Mouse (Mus musculus) spleen, postnatal 36 days (tissue): Measurements from ENCODE around the gene N4bp3.
A peak's percentile ranks its signal among the peaks of the same experiment; 100 is the strongest.
"Not testable (repeated sequence)": the region's sequence is repeated elsewhere in the genome, so short reads cannot be mapped to it uniquely, and the experiment has no call there.

Experiments used
- DNase-seq, 2 experiments: peaks; one replicate each; pipeline ENCODE4 v3.0.0; 2022; ENCODE audit warnings: low spot score in 2 of 2, mixed read lengths in 1 of 2

Gene N4bp3

DNA sequence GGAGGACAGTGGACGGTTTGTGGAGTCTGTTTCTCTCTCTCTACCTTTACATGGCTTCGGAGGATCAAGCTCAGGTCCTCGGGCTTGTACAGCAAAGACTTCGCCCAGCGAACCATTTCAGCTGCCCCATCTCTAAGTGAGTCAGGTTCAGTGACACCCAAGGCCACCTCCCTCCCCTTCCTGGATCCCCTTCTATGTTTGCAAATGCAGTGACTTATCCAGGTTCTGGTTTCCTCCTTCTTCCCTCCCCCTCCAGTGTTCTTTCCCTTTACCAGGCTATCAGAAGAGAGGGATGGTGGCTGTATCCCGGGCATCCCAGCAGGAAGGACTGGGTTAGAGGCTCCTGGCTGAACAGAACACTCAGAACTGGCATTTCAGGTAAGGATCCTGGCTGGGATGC, 3.1 kb upstream of the N4bp3 start:
- no peak for DNase-seq

DNA sequence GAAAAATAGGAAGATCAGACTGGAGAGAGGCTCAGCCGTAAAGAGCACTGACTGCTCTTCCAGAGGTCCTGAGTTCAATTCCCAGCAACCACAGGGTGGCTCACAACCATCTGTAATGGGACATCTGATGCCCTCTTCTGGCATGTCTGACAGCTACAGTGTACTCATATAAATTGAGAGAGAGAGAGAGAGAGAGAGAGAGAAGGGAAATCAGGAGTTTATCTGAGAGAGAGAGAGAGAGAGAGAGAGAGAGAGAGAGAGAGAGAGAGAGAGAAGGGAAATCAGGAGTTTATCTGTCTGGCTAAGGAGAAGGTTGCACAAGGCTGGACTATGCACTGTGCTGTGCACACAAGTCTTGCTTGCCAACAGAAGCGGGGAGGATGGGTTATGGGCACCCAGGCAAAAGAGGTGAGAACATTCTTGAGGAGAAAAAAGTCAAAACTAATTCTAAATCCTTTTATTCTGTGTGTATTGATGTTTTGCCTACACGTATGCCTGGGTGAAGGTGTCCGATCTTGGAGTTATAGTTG, 2.3 kb upstream of the N4bp3 start:
- no peak for DNase-seq

DNA sequence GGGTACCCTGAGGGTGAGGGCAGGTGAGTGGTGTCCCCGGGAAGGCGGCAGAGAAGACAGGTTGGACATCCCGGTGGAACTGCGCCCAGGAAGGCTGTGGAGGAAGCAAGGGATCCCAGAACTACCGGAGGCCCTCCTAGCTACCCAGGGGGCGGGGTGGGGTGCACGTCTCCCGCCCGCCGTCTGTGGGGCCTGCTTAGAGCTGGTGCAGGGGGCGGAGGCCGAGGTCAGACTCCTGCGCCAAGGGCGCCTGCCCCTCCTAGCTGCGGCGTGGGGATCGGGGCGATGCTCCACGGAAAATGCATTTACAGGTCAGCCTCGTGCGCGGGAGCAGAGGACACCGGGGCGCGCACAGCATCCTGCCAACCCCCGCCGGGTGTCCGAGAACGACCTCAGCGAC, 381 bp downstream of the N4bp3 start:
- DNase-seq = peak in 1 of 2 experiments; percentile 33

DNA sequence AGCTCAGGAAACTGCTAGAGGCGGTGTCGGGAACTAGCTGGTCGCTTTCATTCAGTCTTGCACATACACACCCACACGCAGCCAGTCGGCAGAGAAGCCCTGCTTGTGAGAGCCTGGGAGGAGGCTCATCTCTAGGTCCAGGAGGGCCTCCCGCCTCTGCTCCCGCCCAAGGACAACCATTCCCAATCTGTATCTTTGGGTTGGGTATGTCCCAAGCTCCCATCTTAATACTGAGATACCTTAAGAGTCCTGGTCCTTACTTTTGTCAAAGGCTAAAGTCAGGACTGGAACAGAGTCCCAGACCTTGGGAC, 798 bp downstream of the N4bp3 start:
- DNase-seq = no peak

DNA sequence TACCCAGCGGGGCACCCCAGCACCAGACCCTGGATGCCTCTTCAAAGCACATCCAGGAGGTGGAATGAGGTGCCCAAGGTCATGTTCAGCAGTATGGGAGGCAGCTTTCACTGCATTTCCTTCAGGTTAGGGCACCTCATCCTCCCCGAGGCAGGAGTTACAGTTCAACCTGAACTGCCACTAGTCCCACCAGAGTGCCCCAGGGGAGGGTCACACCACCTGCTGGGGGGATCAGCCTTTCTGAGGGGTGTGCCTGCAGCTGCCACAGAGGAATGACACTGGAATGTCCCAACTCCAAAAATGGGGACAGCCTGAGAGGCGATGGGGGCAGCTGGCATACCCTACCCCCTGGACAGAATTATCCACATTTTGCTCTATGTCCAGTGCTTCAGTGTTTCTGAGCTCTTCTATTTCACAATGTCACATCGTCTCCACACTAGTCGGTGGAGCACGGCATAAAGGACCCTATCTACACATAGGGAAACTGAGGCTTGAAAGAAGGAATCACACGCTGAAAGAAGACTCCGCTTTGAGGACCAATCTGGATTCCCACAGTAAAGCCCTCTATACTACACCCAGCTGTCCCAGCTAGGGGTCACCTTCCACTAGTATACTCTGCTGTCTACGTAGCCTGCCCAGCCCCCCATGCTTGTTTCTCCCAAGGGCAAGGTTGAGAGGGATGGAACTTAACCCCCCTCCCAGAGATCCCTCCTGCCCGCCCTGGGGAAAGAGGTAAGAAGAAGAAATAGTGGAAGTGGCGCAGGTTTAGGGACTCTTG, 1.3 kb downstream of the N4bp3 start:
- no peak for DNase-seq

DNA sequence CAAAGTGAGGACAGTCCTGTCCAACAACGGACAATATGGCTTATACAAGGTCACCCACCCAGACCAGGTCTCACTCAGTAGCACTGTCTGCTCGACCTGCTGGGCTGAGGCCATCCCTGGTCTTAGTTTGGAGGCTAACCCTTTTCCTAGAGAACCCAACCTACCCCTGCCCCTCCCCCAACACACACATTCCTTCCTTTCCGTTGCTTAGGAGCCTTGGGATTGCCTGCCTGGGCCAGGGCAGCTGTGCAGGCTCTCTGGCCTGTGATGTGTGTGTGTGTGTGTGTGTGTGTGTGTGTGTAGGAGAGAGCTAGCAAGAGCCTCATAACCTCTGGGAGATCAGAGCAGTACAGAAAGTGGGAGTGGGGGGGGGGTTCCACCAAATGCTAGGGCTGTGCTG, 2.1 kb downstream of the N4bp3 start:
- DNase-seq = no peak

DNA sequence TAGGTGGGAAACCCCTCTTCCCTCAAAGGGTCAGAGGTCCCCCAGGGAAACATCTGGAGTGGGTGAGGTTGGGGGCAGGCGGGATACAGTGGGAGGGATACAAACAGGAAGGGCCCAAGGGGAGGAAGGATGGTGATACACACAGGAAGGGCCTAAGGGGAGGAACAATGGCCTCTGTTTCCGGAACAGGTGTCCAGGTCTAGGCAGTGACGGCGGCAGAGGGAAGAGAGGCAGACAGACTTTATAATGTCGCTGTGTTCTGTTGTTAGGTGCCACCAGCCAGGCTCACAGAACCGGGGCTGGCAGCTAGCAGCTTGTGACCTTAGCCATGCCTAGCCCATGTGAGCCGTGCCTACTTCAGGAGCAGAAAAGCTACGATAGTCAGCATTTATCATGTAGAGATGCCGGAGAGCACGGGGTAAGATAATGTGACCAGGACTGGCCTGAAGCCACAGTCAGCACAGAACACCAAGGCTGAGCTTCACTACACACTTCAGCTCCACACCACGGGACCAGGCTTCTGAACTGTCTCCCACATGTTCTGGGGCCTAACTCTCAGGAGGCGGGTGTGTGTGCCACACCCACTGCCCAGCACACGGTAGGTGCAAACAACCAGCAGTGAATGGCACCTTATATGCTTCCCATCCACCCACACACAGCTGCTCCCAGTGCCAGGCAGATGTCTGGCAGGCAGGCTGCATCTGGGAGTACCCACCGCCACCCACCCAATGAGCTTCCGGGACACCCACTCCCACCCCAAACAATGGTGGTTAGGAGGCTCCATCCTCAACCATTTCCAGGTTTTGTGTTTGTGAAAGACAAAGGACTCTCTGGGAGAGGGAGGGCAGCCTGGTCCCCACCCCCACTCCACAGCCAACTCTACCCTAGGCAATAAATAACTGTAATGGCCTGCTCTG, 3.6 kb downstream of the N4bp3 start:
- peak; percentile 37 to 41 for DNase-seq

DNA sequence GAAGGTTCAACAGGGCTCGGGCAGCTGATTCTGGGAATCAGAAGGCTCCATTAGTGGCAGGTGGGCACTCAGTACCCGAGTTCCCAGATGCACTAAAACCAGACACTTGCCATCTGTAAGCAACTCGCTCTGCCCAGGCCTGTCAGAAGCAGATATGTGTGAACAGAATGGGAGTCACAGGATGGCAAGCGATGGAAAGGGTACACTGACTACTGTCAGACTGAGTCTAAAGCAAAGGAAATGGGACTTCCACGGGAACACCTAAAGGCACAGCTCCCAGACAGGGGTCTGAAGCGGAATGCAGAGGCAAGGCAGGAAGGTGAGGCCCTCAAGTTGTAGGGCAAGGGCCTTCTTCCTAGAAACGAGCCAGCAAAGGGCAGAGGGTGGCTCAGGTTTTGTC, 4.4 kb downstream of the N4bp3 start:
- DNase-seq = no peak

DNA sequence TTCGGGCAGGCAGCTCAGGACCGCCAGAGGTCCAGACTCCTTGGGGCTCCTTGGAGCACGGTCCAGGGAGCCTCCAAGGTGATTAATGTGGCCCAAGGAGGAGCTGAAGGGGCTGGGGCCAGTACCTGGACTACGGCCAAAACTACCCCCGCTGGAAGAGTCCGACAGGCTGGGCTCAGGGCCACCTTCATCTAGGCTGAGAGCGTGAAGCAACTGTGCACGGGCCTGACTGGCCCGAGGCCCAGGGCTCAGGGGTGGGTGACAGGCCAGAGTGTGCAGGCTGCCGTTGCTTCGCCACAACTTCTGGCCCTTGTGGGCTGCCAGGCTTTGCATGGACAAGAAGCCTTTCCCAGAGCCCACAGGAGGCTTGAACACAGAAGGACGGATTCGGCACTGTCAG, 5.3 kb downstream of the N4bp3 start:
- DNase-seq = no peak

DNA sequence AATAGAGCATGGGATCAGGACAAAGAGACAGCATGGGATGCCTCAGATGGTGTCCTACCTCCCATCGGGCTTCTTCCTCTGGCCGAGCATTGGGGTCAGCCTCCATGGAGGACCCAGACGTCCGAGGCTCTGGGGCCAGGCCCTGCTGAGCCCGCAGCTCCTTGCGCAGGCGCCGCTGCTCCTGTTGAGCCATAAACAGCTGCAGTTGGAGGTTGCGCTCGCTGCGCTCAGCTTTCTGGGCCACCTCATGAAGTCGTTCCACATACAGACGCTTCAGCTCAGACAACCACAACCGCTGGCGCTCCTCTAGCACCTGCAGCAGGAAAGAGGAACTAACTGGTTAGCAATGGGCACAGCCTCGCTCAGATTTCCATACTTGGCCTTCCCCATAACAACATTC, 6.4 kb downstream of the N4bp3 start:
- peak; percentile 87 for DNase-seq

DNA sequence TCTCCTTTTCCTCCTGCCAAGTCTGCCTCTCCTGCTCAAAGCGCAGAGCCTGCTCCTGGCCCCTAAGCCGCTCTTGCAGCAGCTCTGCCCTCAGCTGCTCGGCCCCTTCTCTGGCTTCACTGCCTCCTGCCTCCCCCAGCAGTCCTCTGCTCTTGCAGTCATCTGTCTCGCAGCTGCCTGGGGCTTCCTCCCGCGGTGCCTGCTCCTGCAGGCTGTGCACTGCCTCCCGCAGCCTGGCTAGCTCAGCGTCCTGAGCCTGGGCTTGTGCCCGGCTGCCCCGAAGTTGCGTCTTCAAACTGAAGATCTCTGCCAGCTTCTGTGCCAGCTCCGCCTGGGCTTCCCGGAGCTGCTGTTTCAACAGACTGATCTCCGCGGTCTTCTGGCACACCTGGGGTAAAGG, 6.9 kb downstream of the N4bp3 start:
- DNase-seq = peak; percentile 41 to 48

DNA sequence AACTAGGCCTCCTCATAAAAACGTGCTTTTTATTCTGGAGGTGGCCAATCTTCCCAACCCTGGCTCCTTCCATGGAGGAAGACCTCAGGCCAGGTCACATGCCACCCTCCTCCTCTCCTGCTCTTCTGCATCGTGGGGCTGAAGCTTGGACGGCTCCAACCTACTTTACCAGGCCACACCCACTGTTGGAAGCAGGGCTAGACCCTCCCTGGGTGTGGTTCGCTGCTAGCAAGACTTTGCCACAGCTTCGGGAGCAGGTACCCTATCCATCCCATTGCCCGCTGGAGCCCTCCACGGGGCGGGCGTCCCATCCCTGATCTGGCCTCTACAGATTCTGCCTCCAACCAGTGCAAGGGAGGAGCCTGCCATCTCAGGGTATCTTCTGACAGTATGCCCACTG, 7.4 kb downstream of the N4bp3 start:
- DNase-seq = no peak

DNA sequence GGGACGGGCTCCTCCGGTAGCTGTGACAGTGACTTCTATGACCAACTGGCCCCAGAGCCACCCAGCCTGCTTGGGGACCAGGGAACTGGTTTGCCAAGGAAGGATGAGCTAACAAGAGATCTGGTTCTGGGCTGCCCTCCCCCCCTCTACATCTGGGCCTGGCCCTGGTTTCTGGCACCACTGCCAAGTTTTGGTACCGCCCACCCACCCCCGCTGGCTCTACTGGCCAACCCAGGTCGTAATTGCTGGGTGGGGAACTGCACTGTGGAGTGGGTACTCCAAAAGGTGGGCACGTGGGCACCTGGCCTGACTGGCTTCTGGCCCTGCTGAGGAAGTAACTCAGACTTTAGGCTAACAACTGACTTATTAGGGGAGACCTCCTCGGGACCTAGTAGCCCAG, 9.9 kb downstream of the N4bp3 start:
- DNase-seq = no peak

DNA sequence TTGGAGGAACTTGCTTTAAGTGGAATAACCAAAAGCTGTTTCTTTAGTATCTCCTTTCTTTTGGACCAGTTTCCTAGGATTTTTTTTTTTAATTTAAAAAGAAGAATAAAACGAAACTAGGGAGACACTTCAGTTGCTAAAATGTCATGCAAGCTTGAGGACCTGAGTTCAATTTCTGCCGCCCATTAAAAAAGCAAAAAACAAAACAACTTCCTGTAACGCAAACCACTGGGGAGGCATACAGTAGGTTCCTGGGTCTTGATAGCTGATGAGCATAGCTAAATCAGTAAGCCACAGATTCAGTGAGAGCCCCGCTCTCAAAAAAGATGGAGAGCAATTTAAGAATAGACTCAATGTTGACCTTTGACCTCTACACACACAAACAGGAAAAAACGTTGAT, 12.1 kb downstream of the N4bp3 start:
- no peak for DNase-seq

DNA sequence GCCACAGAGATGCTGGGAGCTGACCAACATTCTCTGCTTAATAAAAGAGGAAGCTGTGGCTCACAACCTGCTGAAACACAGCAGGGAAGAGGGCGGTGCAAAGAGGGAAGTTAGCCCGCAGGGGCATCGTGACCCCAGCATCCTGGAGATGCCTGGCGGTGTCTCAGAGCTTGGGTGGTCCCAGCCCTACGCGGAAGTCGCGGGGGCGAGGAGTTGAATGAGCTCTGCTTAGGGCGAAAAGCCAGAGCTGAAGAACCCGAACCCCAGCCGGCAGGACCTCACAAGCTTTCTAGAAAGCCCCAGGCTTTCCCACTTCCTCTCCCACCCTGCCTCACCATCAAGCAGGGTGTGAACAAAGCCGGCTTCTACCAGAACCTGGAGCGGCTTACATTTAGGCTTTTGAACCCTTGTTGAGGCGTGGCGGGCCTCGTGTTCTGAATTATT, 12.6 kb downstream of the N4bp3 start:
- DNase-seq = peak; percentile 81 to 86

DNA sequence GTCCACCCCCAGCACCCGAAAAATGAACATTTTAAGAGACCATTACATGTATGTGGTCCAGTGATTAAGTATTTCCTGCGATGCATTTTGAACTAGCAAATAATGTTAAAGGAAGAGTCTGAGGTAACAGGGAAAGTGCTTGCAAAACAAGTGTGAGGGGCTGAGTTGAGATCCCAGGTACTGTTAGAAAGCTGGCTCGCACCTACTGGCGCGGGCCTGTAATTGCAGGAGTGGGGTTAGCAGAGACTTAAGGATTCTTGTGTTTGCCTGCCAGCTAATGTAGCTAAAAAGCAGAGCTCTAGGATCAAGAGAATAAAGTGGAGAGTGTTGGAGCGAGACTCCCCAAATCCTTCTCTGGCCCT, 14.3 kb downstream of the N4bp3 start:
- DNase-seq = peak; percentile 74 to 78

DNA sequence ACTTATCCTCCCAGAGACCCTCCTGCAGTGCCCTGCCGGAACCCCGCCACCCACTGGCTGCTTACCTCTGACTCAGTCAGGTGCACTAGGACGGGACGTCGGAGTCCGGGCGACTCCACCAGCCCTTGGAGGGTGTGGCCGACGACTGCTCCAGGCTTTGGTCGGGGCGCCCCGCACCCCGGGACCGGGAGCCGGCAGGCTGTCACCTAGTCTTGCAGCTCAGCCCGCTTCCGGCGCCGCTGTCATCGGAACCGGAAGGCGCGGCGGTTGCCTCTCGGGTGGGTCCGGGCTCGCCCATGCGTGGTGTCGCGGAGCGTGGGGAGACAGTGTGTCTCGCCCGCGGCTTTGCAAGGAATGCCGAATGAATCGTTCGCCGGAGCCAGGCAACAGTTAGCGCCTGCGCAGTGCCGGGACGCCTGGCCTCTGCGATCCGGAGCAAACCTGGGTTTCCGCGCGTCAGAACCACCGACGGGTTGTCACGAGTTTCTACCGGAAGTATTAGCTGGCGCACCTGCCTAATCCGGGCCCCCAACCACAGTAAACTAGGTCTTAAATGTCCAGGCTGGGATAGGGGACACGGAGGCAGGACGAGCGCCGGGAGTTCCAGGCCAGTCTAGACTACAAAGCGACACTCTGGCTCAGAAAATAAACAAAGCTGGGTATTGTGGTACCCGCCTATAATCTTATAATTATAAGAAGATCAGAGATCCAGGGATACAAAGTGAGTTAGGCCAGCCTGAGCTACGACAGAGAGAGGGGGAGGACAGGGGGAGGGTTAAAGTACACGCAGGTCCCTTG, 14.9 kb downstream of the N4bp3 start, which contains the start of gene Rmnd5b:
Rmnd5b (minus strand) TSS at position 372 of the 798 bp plus-strand sequence.
- DNase-seq = peak; percentile 81 to 83

DNA sequence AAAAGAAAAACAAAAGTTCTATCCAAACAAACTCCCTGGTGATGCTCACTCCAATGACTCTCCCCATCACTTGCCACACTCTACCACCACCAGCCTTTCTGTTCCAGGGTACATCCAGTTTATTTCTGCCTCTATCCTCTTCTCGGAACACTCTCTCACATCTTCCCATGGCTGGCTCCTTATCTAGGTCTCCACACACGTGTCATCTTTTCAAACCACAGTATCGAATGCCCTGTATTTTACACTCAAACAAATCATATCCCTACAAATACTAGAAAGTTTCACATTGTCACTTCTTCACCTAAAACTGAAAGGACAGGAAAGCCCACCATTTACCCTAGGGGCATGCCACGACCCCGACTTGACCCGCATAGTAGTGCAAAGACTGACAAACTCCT, 15.5 kb downstream of the N4bp3 start:
- DNase-seq = no peak

DNA sequence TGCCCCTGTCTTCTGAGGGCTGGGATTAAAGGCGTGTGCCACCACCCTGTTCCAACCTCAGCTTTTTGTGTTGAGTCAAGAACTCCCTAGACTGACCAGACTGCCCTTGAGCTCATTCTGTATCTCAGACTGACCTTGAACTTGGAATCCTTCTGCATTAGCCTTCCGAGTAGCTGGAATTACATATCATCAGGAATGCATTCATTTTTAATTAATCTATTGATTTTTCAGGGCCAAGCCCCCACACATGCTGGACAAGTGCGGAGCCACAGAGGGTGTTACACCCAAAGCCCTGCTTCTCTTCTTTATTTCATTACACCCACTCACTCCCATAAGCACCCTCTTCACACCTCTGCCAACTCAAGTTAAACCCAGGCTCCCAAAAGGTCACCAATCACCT, 16.9 kb downstream of the N4bp3 start:
- no peak for DNase-seq

DNA sequence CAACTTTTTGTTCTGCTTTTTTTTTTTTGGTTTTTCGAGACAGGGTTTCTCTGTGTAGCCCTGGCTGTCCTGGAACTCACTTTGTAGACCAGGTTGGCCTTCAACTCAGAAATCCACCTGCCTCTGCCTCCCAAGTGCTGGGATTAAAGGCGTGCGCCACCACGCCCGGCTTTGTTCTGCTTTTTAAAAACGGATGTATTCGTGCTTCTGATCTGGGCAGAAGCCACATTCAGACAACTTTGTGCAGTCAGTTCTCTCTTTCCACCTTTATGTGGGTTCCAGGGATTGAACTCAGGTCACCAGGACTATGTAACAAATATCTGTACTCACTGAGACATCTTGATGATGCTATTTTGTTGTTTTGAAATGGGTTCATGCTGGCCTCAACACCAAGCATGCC, 17.4 kb downstream of the N4bp3 start:
- not testable (repeated sequence) for DNase-seq

DNA sequence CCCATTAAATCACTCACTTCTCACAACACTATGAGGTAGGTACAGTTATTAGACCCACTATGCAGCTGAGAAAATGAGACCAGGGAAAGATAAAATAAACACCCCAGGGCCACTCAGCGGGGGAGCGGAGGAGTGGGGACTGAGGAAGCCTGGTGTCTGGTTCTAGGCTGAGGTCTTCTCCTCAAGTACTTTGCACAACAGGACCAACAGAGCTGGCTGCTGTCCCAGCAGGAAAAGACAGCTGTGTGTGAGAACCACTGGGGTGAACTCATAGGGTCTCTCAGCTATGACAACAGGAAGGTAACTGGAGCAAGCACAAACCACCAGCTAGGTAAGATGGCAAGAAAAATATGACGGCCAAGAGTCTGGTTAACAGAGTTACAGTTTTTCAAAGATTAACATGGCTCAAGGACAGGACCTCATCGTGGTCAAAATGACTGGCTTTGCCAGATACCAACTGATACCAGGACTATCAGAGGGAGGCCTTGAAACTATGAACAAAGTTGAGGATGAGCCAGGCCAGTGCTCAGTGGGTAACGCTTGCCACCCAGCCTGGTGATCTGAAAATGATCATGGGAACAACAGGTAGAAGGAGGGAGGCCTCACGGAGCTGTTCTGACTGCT, 18.4 kb downstream of the N4bp3 start:
- no peak for DNase-seq
